Mouse (Mus musculus): ENCODE results near the gene Eri3. TPM values are rescaled to one million over a fixed set of nuclear protein-coding genes. Genes with fewer than 3 reads are reported as not detected.

Gene Eri3
- total RNA-seq (2021), result 100 to 1,000 TPM; 197 to 200 TPM
- long read RNA-seq, experiment 1, transcript Eri3-201 (9 exons, 1,719 nt), result major isoform, 167 of 305 reads
- long read RNA-seq, experiment 1, partial matches to known transcripts, result 49 of 305 reads
- long read RNA-seq, experiment 1, other reads (novel, unspliced or antisense), result 89 of 305 reads
- long read RNA-seq, experiment 2, transcript Eri3-201 (9 exons, 1,719 nt), result major isoform, 86 of 179 reads
- long read RNA-seq, experiment 2, partial matches to known transcripts, result 33 of 179 reads
- long read RNA-seq, experiment 2, other reads (novel, unspliced or antisense), result 60 of 179 reads

DNA sequence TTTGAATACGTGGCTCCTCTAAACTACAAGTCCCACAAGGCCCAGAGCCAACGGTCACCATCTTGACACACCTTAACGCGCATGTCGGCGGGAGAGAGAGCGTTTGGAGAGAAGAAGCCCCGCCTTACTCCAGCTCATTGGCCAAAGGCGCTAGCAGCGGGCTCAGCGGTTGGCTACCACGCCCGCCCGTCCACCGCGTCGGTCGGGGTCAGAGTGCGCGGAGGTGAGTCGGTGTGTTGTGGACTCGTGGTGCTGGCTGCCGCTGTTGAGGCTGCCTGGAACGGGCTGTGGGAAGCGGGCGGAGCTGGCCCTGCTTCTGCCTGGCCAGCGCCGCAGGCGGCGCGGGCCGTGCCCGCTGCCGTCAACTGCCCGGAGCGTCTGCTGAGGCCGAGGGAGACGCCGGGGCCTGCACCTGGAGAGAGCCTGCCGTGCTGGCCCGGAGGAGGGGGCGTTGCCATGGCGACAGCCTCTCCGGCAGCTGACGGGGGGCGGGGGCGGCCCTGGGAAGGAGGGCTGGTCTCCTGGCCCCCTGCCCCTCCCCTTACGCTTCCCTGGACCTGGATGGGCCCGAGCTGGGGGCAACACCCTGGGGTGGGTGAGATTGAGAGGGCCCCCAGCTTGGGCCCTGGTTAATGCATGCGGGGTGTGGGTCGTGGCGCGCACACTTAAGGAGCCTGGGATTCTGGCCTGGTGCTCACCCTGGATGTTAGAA is at the start of gene Eri3:
Eri3 (plus strand) TSS at position 226 of the 712 bp plus-strand sequence.
- H3K27ac ChIP-seq, result peak within 1 kb of the TSS; percentile 93
- no peak for TF ChIP-seq CTCF (IDR thresholded peaks at IDR 0.05)
- peak within 1 kb of the TSS; percentile 97 for H3K4me3 ChIP-seq
- intact Hi-C loops (cut with DNase I), result no loop called here
- peak; percentile 97 to 98 for DNase-seq (ENCODE audit: extremely low spot score in 1 of 2, low spot score in 2 of 2)

DNA sequence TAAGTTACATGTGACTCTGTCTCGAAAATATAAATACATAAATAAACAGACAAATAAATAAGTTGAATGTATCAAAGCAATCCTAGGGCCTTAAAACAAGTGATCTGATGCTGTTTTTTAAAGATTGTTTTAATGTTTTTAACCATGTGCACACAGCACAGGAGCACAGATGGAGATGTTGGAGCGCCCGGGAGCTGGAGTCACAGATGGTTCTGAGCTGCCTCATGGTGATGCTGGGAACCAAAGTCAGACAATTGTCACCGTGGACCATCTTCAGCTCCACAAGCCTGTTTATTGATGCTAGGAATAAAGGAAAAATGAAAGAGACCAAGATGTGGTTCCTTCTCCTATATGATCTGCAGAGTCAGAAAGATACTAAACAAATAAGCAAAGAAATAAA is 31.9 kb upstream of the Eri3 start:
- Histone ChIP-seq H3K4me3 (no peak overlapping the region), H3K27ac (no peak overlapping the region)
- intact Hi-C loops (cut with DNase I), result no loop called here
- no peak for DNase-seq (ENCODE audit: extremely low spot score in 1 of 2, low spot score in 2 of 2)
- no peak for TF ChIP-seq CTCF (IDR thresholded peaks at IDR 0.05)

DNA sequence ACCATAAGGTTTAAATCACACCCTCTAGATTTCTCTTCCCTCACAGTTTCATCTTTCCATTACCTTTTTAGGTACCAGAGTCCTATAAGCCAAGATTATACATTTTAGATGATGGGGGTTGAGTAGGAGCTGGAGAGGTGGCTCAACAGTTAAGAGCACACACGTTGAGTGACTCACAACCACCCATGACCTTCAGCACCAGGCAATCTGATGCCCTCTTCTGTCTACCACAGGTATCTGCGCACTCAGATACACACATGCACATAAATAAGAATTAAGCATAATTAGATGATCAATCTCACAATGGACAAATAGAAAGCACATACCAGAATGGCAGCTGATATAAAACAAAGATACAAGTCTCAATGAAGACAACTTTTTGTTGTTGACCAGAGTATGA is 28.8 kb upstream of the Eri3 start:
- no peak; the same call in none of the 2 replicates for TF ChIP-seq CTCF (IDR thresholded peaks at IDR 0.05)
- Histone ChIP-seq H3K4me3 (no peak overlapping the region), H3K27ac (no peak overlapping the region)
- no peak for DNase-seq (ENCODE audit: extremely low spot score in 1 of 2, low spot score in 2 of 2)
- intact Hi-C loops (cut with DNase I), result no loop called here

DNA sequence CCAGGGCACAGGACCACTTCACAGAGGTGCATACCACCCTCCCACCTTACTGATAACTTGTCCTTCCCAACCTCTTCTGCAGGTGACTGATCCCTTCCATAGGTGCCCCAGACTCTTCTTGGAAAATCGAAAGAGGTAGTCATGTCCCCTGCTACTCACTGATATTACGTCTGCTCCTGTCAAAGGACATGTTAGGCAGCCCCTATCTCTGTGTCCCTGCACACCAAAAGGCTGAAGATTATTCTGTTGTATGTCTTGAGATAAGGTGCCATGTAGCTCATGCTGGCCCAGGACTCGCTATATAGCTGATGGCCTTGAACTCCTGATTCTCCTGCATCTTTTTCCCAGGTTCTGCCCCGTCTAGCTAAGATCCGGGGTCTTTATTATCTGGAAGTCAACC is 24.2 kb upstream of the Eri3 start:
- intact Hi-C loops (cut with DNase I), result no loop called here
- TF ChIP-seq CTCF (IDR thresholded peaks at IDR 0.05), result no peak
- no peak for DNase-seq (ENCODE audit: extremely low spot score in 1 of 2, low spot score in 2 of 2)
- no peak overlapping the region for H3K27ac ChIP-seq
- no peak overlapping the region for H3K4me3 ChIP-seq

DNA sequence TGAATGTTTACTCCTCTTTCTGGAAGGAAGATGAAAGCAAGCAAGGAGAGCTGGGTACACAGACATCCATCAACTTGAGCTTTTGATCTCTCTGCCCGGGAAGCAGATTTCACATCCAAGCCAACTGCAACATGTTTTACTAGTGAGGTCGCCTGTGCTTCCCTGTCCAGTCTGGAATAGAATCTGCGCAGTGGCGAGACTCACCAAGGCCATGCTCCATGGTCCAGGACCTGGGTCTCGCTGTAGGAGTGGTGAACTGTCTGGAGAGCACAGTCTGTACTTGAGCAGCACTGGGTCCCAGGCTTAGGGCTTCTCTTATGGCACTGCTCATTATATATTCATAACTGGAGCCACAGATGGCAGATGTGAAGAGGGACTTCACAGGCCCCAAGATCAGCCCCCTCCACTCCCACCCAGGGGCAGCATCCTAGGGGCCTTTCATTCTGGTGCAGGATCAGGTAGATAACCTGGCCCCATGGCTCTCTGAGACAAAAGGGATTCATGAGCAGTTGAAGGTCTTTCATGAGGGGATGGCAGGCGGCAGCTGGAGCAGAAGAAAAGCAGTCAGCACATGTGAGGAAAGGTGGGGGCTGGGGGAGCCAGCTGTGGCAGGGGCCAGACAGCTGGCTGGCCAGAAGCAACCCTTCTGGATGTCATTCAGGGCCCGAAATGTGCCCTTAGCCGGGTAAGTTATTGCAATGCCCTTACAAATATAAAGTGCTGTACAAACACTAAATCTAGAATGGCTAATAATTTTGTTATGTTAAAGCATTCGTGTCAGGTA is 22.9 kb upstream of the Eri3 start:
- intact Hi-C loops (cut with DNase I), result no loop called here
- no peak for TF ChIP-seq CTCF (IDR thresholded peaks at IDR 0.05)
- Histone ChIP-seq H3K4me3 (no peak overlapping the region), H3K27ac (no peak overlapping the region)
- no peak for DNase-seq (ENCODE audit: extremely low spot score in 1 of 2, low spot score in 2 of 2)

DNA sequence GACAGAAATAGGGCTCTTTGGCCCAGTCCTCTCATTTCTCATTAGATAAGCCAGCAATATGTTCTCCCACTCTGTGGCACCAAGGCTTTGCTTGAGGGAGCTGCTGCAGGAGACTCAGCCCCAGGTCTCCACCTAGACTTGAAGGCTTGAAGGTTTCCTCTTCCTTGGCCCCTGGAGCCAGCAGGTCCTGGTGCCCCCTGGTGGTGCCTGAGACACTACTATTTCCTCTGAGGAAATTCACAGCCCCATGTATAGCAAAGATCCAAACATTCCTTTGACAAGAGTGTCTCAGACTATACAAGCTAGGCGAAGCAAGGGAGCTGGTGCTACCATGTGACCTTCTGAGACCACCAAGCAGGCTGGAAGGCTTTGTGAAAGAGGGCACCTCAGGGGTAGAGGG is 22.2 kb upstream of the Eri3 start:
- no peak overlapping the region for H3K27ac ChIP-seq
- DNase-seq (ENCODE audit: extremely low spot score in 1 of 2, low spot score in 2 of 2), result peak; percentile 26 to 34
- no peak overlapping the region for H3K4me3 ChIP-seq
- intact Hi-C loops (cut with DNase I), result loop anchor here (1.0 to 2.0 kb wide), 2 partner anchors 205 to 257 kb away; no protein-coding TSS in a partner anchor
- TF ChIP-seq CTCF (IDR thresholded peaks at IDR 0.05), result peak; percentile 71

DNA sequence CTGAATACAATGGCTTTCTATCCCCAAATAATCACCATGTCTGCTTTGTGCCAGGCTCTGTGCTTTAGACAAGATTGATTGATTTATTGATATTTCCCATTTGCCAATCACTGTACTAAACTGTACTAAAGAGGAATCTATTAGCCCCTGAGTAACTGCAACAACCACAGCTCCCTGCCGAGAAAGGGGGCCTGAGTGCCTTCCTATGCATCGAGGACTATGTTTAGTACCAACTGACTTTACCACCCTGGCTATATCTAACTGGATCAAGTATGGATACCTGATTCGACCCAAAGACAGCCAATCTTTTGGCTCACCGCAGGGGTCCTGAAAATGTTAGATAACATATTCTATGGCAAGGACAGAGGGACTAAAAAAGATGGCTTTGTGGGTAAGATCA is 20.3 kb upstream of the Eri3 start:
- intact Hi-C loops (cut with DNase I), result loop anchor here (2.0 kb wide), 1 partner anchor 259 kb away; no protein-coding TSS in a partner anchor
- DNase-seq (ENCODE audit: extremely low spot score in 1 of 2, low spot score in 2 of 2), result no peak
- Histone ChIP-seq H3K4me3 (no peak overlapping the region), H3K27ac (no peak overlapping the region)
- TF ChIP-seq CTCF (IDR thresholded peaks at IDR 0.05), result no peak

DNA sequence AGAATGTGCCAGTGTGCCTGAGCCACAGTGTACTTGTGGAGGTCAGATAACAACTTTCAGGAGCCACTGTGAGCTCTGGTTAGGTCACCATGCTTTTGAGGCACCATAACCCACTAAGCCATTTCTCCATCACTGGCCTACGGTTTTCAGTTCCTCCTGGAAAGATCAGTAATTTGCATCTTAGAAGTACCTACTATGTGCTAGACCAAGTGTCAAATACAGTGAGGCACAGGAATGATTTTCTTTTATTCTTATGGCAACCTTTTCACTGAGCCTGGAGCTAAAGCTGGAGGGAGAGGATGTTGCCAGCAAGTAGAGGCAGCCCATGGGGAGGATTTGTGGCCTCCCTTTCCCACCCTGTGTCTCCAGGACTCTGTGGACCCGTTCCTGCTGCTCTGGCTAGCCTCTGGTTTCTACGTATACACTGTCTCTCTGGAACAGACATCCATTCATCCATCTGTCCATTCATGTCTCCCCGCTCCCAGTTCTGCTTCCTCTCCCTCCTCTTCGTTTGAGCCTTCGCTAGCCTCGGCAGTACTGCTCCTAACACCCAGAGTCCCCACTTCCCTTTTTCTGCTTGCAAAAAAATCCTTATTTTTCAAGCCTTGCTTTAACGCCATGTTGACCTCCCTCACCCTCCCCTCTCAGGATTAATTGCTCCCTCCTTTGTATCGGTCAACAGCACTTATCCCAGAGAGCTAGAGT is 14.5 kb upstream of the Eri3 start:
- DNase-seq (ENCODE audit: extremely low spot score in 1 of 2, low spot score in 2 of 2), result no peak
- Histone ChIP-seq H3K4me3 (no peak overlapping the region), H3K27ac (no peak overlapping the region)
- intact Hi-C loops (cut with DNase I), result no loop called here
- TF ChIP-seq CTCF (IDR thresholded peaks at IDR 0.05), result no peak

DNA sequence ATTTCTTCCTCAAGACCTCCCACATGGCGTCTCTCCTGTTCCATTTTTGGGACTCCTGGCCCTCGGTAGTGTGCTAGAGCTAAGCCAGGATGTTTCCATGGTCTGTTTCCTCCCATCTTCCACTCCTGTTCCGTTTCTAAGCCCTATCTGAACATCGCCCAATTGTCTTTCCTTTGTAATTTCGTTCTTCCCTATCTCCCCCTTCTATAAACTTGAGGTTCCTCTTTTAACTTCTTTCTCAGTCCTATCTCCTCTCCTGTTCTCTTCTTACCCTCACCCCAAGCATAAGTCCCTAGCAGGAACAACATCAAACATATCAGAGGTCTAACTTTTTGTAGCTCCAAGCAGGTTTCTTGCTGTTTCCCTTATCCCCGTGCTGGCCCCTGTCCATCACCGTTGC is 13.2 kb upstream of the Eri3 start:
- no peak for TF ChIP-seq CTCF (IDR thresholded peaks at IDR 0.05)
- intact Hi-C loops (cut with DNase I), result no loop called here
- H3K4me3 ChIP-seq, result no peak overlapping the region
- DNase-seq (ENCODE audit: extremely low spot score in 1 of 2, low spot score in 2 of 2), result no peak
- no peak overlapping the region for H3K27ac ChIP-seq

DNA sequence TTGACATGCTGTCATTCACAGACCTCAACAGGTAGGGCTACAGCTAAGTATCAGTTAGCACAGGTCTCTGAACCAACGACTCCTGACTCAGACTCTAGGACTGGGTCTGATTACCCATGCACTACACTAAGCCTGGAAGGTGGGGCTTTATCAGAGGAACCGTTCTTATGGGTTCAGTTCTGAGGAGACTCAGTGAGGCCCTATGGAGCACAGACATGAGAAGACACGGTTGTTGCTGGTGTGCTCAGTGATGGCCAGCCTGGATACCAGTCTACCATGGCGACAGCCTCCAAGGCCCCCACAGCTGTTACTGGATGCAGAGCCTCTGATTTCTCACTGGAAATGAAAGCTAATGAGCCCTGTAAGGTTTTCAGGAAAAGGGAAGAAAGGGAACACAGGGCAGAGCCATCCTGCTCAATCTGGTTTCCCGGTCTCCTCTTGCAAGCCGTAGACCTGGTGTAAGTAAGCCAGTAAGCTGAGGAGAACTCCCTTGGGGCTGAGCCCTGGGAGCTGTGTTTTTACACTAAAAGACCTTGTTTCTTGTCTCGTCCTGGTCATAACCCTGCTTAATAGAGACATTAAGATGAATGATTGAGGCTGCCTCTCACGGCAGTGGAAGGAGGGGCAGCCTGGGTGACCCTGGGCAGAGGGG is 10.7 kb upstream of the Eri3 start:
- Histone ChIP-seq H3K4me3 (no peak overlapping the region), H3K27ac (no peak overlapping the region)
- DNase-seq (ENCODE audit: extremely low spot score in 1 of 2, low spot score in 2 of 2), result no peak
- intact Hi-C loops (cut with DNase I), result no loop called here
- no peak for TF ChIP-seq CTCF (IDR thresholded peaks at IDR 0.05)

DNA sequence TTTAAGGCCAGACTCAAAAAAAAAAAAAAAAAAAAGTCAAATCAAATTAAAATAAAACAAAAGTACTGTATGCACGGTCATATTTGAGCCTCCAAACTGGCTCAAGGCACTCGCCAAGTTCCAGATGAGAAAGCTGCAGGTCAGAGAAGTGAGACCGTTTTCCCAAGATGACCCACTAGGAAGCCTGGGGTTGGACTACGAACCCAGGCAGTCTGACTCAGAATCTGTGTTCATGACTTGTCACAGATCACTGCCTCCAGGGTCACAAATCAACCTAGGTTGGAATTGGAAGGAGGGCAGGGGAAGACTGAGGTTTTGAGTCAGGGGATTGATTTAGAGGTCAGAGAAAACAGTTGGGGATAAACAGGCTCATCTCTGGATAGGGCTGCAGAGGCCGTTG is 9.6 kb upstream of the Eri3 start:
- H3K4me3 ChIP-seq, result no peak overlapping the region
- no peak for TF ChIP-seq CTCF (IDR thresholded peaks at IDR 0.05)
- H3K27ac ChIP-seq, result no peak overlapping the region
- no peak for DNase-seq (ENCODE audit: extremely low spot score in 1 of 2, low spot score in 2 of 2)
- intact Hi-C loops (cut with DNase I), result no loop called here
